Mouse (Mus musculus) hindbrain, embryonic 10.5 days (tissue): ENCODE results near the gene Smarcc1. TPM values are rescaled to one million over a fixed set of nuclear protein-coding genes. Genes with fewer than 3 reads are reported as not detected.

Experiments
- DNase-seq: peaks from one replicate; pipeline ENCODE4 v3.0.0-alpha.2; 2017; ENCODE audit warnings: low spot score
- H3K27ac ChIP-seq: fragments of 300-500 bp; sonication (generic); 2 replicates; pipeline ENCODE4 v1.5.1; 2016; ENCODE audit warnings: mild to moderate bottlenecking, moderate library complexity
- H3K27me3 ChIP-seq: fragments of 300-500 bp; sonication (generic); 2 replicates; pipeline ENCODE4 v1.6.1; 2016; ENCODE audit warnings: mild to moderate bottlenecking; ENCODE audit not compliant: poor library complexity, insufficient read depth, severe bottlenecking
- H3K36me3 ChIP-seq: fragments of 300-500 bp; sonication (generic); 2 replicates; pipeline ENCODE4 v1.6.1; 2016; ENCODE audit warnings: mild to moderate bottlenecking, moderate library complexity
- H3K4me1 ChIP-seq: fragments of 300-500 bp; sonication (generic); replicated peaks from 2 replicates; pipeline ENCODE4 v1.6.1; 2016; ENCODE audit warnings: mild to moderate bottlenecking
- H3K4me3 ChIP-seq: fragments of 300-500 bp; sonication (generic); 2 replicates; pipeline ENCODE4 v1.5.1; 2016; ENCODE audit warnings: mild to moderate bottlenecking, moderate library complexity
- H3K9me3 ChIP-seq: fragments of 300-500 bp; sonication (generic); 2 replicates; pipeline ENCODE4 v1.6.1; 2016; ENCODE audit warnings: mild to moderate bottlenecking, moderate library complexity
- WGBS: fragments of 180-500 bp; shearing (Covaris S2); methylation state at CpG from one replicate; pipeline ENCODE4 v1.1.7; 2016; 5-methylcytosine and 5-hydroxymethylcytosine counted together
- polyA plus RNA-seq: library from polyadenylated mRNA; unstranded; fragments of >200 nt; fragmentation: Nextera tagmentation; extraction: Ambion mirVana; gene quantifications from 2 replicates; pipeline ENCODE4 v1.2.1, GENCODE M21; 2016

Smarcc1 gene
- polyA plus RNA-seq, 1 experiment from 2014 or later = 180 TPM

- DNase-seq = no peak
- 64% methylated on average over 8 of the region's 8 CpGs for WGBS
- H3K27ac ChIP-seq = peak overlapping the region; percentile 53; the same call in 1 of the 2 replicates
Measured at GRCm38 (mm10) chr9:110277431-110277881, 159.9 kb downstream of the Smarcc1 start.

GRCm38 (mm10) chr9:110284075-110284697, 166.7 kb downstream of the Smarcc1 start:
- DNase-seq = no peak
- WGBS = 92% methylated on average over 10 of the region's 10 CpGs

More at GRCm38 (mm10) chr9:110277431-110277881, 159.9 kb downstream of the Smarcc1 start:
- Histone ChIP-seq H3K4me1 (peaks cover 6% of the 10 kb centered on the region; the same call in 1 of the 2 replicates), H3K36me3 (no peaks in the 10 kb centered on the region), H3K27me3 (no peaks in the 10 kb centered on the region), H3K4me3 (no peak overlapping the region), H3K9me3 (no peaks in the 10 kb centered on the region)

GRCm38 (mm10) chr9:110287321-110287924, 169.9 kb downstream of the Smarcc1 start:
- no peak overlapping the region for H3K27ac ChIP-seq

More at GRCm38 (mm10) chr9:110284075-110284697, 166.7 kb downstream of the Smarcc1 start:
- H3K27ac ChIP-seq = no peak overlapping the region
- H3K27me3 ChIP-seq = no peaks in the 10 kb centered on the region
- H3K36me3 ChIP-seq = no peaks in the 10 kb centered on the region
- H3K9me3 ChIP-seq = no peaks in the 10 kb centered on the region
- no peak overlapping the region for H3K4me3 ChIP-seq
- peaks cover 11% of the 10 kb centered on the region; the same call in 1 of the 2 replicates for H3K4me1 ChIP-seq

More at GRCm38 (mm10) chr9:110287321-110287924, 169.9 kb downstream of the Smarcc1 start:
- Histone ChIP-seq H3K4me3 (no peak overlapping the region), H3K4me1 (peaks cover 11% of the 10 kb centered on the region; the same call in 1 of the 2 replicates), H3K27me3 (no peaks in the 10 kb centered on the region), H3K36me3 (no peaks in the 10 kb centered on the region), H3K9me3 (no peaks in the 10 kb centered on the region)
- no peak for DNase-seq
- 75% methylated on average over 7 of the region's 7 CpGs for WGBS

Other genes starting within 250 kb of the Smarcc1 start
- 36.6 and 40.6 TPM in 2 replicates for gene Cdc25a, start 242.1 kb upstream of the Smarcc1 start, polyA plus RNA-seq
- gene Map4, start 186.2 kb upstream of the Smarcc1 start, polyA plus RNA-seq = 71.6 and 96.3 TPM in 2 replicates
- 179 and 194 TPM in 2 replicates for gene Dhx30, start 122 bp downstream of the Smarcc1 start, polyA plus RNA-seq
- gene Cspg5, start 126.1 kb downstream of the Smarcc1 start, polyA plus RNA-seq = 7.0 and 15.1 TPM in 2 replicates
- 45.6 TPM in 2 replicates for gene Elp6, start 187.5 kb downstream of the Smarcc1 start, polyA plus RNA-seq
- gene Scap, start 215.6 kb downstream of the Smarcc1 start, polyA plus RNA-seq = 38.5 and 40.3 TPM in 2 replicates